Mouse (Mus musculus): ENCODE results near the gene Ado. TPM values are rescaled to one million over a fixed set of nuclear protein-coding genes. Genes with fewer than 3 reads are reported as not detected.
A peak's percentile ranks its signal among the peaks of the same experiment; 100 is the strongest.

Ado gene
- polyA plus RNA-seq (2015; fragmentation: Nextera tagmentation; extraction: Ambion mirVana): 72.2 and 79.9 TPM in 2 replicates

GRCm38 (mm10) chr10:67548877-67549731 is at the start of gene Ado:
TSS of gene Ado (minus strand) at chr10:67548955.
- Histone ChIP-seq H3K9me3 (no peaks in the 10 kb centered on the region), H3K4me1 (peaks cover 33% of the 10 kb centered on the region), H3K4me2 (replicated peaks) (peak within 1 kb of the TSS; percentile 99), H3K4me3 (peak within 1 kb of the TSS; percentile 87), H3K27ac (peak within 1 kb of the TSS; percentile 94), H3K36me3 (peaks cover 9% of the 10 kb centered on the region; the same call in 1 of the 2 replicates), H3K9ac (peak within 1 kb of the TSS; percentile 90), H3K27me3 (no peaks in the 10 kb centered on the region)
- ATAC-seq (ENCODE audit: low FRiP score, low read depth): peak; percentile 96
- WGBS: under 1% methylated on average over 79 of the region's 79 CpGs

GRCm38 (mm10) chr10:67595278-67595677 is 46.5 kb upstream of the Ado start:
- Histone ChIP-seq H3K4me2 (replicated peaks) (no peak overlapping the region), H3K36me3 (no peaks in the 10 kb centered on the region), H3K27me3 (no peaks in the 10 kb centered on the region), H3K4me3 (no peak overlapping the region), H3K9ac (no peak overlapping the region), H3K9me3 (no peaks in the 10 kb centered on the region), H3K27ac (no peak overlapping the region), H3K4me1 (no peaks in the 10 kb centered on the region)
- 83% methylated on average over 3 of the region's 3 CpGs for WGBS
- no peak for ATAC-seq (ENCODE audit: low FRiP score, low read depth)

- no peak overlapping the region for H3K9ac ChIP-seq
- H3K9me3 ChIP-seq: no peaks in the 10 kb centered on the region
- H3K27me3 ChIP-seq: no peaks in the 10 kb centered on the region
- no peaks in the 10 kb centered on the region for H3K36me3 ChIP-seq
- H3K4me1 ChIP-seq: no peaks in the 10 kb centered on the region
- H3K27ac ChIP-seq: no peak overlapping the region
- ATAC-seq (ENCODE audit: low FRiP score, low read depth): no peak
- 87% methylated on average over 18 of the region's 18 CpGs for WGBS
- no peak overlapping the region for H3K4me2 ChIP-seq (replicated peaks)
- H3K4me3 ChIP-seq: no peak overlapping the region
Measured at GRCm38 (mm10) chr10:67585873-67586610, 37.3 kb upstream of the Ado start.

DNA sequence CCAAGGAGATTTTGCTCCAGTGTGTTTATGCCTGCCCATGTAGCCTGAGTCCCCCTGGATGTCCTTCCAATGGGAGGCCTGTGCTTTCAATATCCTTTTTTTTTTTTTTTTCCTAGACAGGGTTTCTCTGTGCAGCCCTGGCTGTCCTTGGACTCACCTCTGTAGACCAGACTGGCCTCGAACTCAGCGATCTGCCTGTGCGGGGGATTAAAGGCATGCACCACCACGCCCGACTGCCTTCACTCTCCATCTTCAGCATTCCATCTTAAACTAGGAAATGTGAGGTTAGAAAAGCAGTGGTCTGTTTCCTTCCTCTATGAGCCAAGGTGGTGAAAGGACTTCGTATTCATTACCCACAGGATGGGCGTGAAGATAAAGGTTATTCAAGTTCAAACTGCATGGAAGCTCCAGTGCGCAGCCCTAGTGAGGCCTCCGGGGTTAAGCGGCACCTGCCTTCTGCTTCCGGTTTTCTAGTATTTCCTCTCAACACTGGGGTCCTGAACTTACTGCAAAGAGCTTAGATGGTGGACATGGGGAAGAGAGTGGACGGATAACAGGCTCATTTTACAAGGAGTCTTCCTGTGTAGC is 33.0 kb upstream of the Ado start:
- no peaks in the 10 kb centered on the region for H3K36me3 ChIP-seq
- H3K9me3 ChIP-seq: no peaks in the 10 kb centered on the region
- 82% methylated on average over 12 of the region's 12 CpGs for WGBS
- H3K4me2 ChIP-seq (replicated peaks): no peak overlapping the region
- H3K27me3 ChIP-seq: no peaks in the 10 kb centered on the region
- no peak overlapping the region for H3K9ac ChIP-seq
- H3K27ac ChIP-seq: no peak overlapping the region
- no peak for ATAC-seq (ENCODE audit: low FRiP score, low read depth)
- H3K4me1 ChIP-seq: no peaks in the 10 kb centered on the region
- no peak overlapping the region for H3K4me3 ChIP-seq

- Histone ChIP-seq H3K9ac (no peak overlapping the region), H3K36me3 (no peaks in the 10 kb centered on the region), H3K4me2 (replicated peaks) (no peak overlapping the region), H3K4me3 (no peak overlapping the region), H3K27ac (no peak overlapping the region), H3K4me1 (no peaks in the 10 kb centered on the region), H3K27me3 (no peaks in the 10 kb centered on the region), H3K9me3 (no peaks in the 10 kb centered on the region)
- no peak for ATAC-seq (ENCODE audit: low FRiP score, low read depth)
- WGBS: 89% methylated on average over 4 of the region's 4 CpGs
Measured at GRCm38 (mm10) chr10:67579830-67580229, 31.1 kb upstream of the Ado start.

GRCm38 (mm10) chr10:67573310-67573709 is 24.6 kb upstream of the Ado start:
- Histone ChIP-seq H3K4me1 (peaks cover 11% of the 10 kb centered on the region; the same call in 1 of the 2 replicates), H3K9ac (no peak overlapping the region), H3K27ac (no peak overlapping the region), H3K36me3 (no peaks in the 10 kb centered on the region), H3K9me3 (no peaks in the 10 kb centered on the region), H3K4me3 (no peak overlapping the region), H3K4me2 (replicated peaks) (no peak overlapping the region), H3K27me3 (no peaks in the 10 kb centered on the region)
- WGBS: 46% methylated on average over 8 of the region's 8 CpGs
- no peak for ATAC-seq (ENCODE audit: low FRiP score, low read depth)

DNA sequence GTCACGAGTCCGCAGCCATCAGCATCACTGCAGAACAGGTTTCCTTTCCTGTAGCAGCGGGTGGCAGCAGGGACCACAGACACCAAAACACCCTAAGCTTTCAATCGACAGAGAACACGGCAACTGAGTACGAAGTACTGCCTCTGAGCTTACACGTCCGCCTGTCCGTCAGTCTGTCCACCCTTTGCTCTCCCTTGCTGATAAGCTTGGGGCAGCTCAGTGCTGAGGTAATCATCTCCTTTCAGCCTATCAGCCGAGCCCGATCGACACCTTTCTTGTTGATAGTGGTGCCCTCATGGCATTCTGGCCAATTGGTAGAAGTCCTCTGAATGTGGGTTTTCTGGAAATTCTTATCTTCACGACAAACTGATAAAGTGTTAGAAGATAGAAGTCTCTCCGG is 22.7 kb upstream of the Ado start:
- H3K4me3 ChIP-seq: no peak overlapping the region
- no peak overlapping the region for H3K9ac ChIP-seq
- 88% methylated on average over 14 of the region's 14 CpGs for WGBS
- no peaks in the 10 kb centered on the region for H3K27me3 ChIP-seq
- ATAC-seq (ENCODE audit: low FRiP score, low read depth): no peak
- no peak overlapping the region for H3K4me2 ChIP-seq (replicated peaks)
- no peaks in the 10 kb centered on the region for H3K9me3 ChIP-seq
- peaks cover 11% of the 10 kb centered on the region; the same call in 1 of the 2 replicates for H3K4me1 ChIP-seq
- no peak overlapping the region for H3K27ac ChIP-seq
- H3K36me3 ChIP-seq: no peaks in the 10 kb centered on the region

GRCm38 (mm10) chr10:67569539-67569938 is 20.8 kb upstream of the Ado start:
- peaks cover 11% of the 10 kb centered on the region; the same call in 1 of the 2 replicates for H3K4me1 ChIP-seq
- H3K4me3 ChIP-seq: no peak overlapping the region
- no peaks in the 10 kb centered on the region for H3K36me3 ChIP-seq
- no peaks in the 10 kb centered on the region for H3K9me3 ChIP-seq
- no peak overlapping the region for H3K9ac ChIP-seq
- no peak overlapping the region for H3K27ac ChIP-seq
- no peaks in the 10 kb centered on the region for H3K27me3 ChIP-seq
- 75% methylated on average over 7 of the region's 7 CpGs for WGBS
- no peak for ATAC-seq (ENCODE audit: low FRiP score, low read depth)
- no peak overlapping the region for H3K4me2 ChIP-seq (replicated peaks)

DNA sequence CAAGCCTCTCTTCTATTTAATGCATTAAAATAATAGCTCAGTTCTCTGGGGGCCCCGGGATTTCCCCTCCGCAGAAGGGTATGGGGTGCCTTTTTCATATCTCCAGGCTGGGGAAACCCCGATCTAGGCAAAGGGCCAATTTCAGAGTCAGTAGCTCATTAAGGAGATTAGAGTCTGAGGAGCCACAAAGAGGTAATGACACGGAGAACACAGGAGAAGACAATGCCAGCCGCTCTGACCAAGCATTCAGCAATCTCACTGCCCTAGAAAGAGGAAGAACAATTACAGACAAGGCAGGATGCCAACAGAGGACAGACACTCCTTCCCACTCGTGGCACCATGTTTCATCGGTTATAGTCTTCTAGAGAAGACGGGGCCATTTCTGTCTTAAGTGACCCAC is 17.3 kb upstream of the Ado start:
- H3K4me2 ChIP-seq (replicated peaks): no peak overlapping the region
- no peak overlapping the region for H3K4me3 ChIP-seq
- H3K27ac ChIP-seq: no peak overlapping the region
- no peak overlapping the region for H3K9ac ChIP-seq
- ATAC-seq (ENCODE audit: low FRiP score, low read depth): no peak
- 78% methylated on average over 8 of the region's 8 CpGs for WGBS
- no peaks in the 10 kb centered on the region for H3K4me1 ChIP-seq
- H3K27me3 ChIP-seq: no peaks in the 10 kb centered on the region
- H3K9me3 ChIP-seq: no peaks in the 10 kb centered on the region
- H3K36me3 ChIP-seq: no peaks in the 10 kb centered on the region

DNA sequence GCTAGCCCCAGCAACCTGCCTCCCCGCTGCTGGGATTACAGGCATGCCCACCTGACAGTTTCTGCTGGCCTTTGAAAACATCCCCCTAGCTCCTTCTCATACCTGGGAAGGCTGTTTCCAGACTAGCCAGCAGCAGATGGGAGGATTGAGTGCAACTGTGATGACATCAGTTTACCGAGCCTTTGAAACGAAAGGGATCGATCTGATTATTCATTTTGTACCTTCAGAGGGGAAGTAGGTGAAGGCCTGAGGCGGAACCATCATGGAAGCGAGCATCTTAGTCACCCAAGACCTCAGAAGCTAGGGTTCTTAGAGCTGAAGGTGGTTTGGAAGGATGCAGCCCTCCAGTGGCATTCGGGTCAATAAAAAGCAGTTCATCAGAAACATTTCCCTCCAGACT is 15.8 kb upstream of the Ado start:
- H3K9ac ChIP-seq: no peak overlapping the region
- WGBS: 92% methylated on average over 7 of the region's 7 CpGs
- H3K4me2 ChIP-seq (replicated peaks): no peak overlapping the region
- H3K4me1 ChIP-seq: no peaks in the 10 kb centered on the region
- H3K36me3 ChIP-seq: no peaks in the 10 kb centered on the region
- H3K4me3 ChIP-seq: no peak overlapping the region
- peaks cover 3% of the 10 kb centered on the region; the same call in 1 of the 2 replicates for H3K27me3 ChIP-seq
- ATAC-seq (ENCODE audit: low FRiP score, low read depth): no peak
- no peak overlapping the region for H3K27ac ChIP-seq
- H3K9me3 ChIP-seq: no peaks in the 10 kb centered on the region

GRCm38 (mm10) chr10:67561185-67561584 is 12.4 kb upstream of the Ado start:
- ATAC-seq (ENCODE audit: low FRiP score, low read depth): no peak
- Histone ChIP-seq H3K9ac (no peak overlapping the region), H3K4me3 (no peak overlapping the region), H3K4me2 (replicated peaks) (no peak overlapping the region), H3K4me1 (no peaks in the 10 kb centered on the region), H3K27ac (no peak overlapping the region), H3K27me3 (peaks cover 3% of the 10 kb centered on the region; the same call in 1 of the 2 replicates), H3K36me3 (no peaks in the 10 kb centered on the region), H3K9me3 (no peaks in the 10 kb centered on the region)
- 77% methylated on average over 1 of the region's 1 CpGs for WGBS

DNA sequence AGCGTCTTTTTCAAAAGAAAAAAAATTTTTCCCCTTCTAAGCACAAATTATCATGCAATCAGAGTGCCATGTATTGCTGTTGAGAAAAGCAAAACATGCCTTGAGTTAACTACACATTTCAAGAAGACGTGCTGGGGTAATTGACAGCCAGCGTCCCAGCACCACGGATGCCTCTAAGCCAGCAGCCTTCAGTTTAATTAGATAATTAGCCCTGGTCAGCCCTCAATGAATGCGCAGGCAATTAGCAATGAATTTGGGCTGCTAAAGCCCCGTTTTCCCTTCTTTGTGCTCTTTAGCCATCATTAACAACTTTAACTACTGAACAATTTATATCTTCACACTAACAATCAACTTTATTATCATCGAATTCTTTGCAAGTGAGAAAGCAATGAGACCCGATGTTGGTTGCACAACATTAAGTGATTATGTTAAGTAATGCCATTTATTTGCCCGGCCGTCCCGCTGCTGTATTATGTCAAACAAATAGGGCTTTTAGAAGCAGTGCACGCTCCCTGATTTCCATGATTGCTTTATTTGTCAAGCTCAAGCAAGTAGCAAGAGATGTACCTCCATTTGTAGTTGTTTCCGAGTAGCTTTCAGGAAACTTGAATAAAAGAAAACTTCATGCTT is 11.1 kb upstream of the Ado start:
- H3K9me3 ChIP-seq: no peaks in the 10 kb centered on the region
- no peak overlapping the region for H3K9ac ChIP-seq
- H3K4me1 ChIP-seq: no peaks in the 10 kb centered on the region
- no peak overlapping the region for H3K4me3 ChIP-seq
- ATAC-seq (ENCODE audit: low FRiP score, low read depth): no peak
- no peak overlapping the region for H3K4me2 ChIP-seq (replicated peaks)
- H3K27ac ChIP-seq: no peak overlapping the region
- WGBS: 40% methylated on average over 13 of the region's 13 CpGs
- H3K36me3 ChIP-seq: no peaks in the 10 kb centered on the region
- peaks cover 3% of the 10 kb centered on the region; the same call in 1 of the 2 replicates for H3K27me3 ChIP-seq
